Mouse (Mus musculus) kidney, embryonic 16.5 days (tissue): ENCODE measurements at regions not wholly inside any gene's neighbourhood (a gene's known extent, or its start where the extent isn't known, plus 50 kb on each side); places are given as distances from the start of the nearest gene placed in this dataset.
A peak's percentile ranks its signal among the peaks of the same experiment; 100 is the strongest.

Source experiments
- ATAC-seq: fragments of 200-750 bp; cut with Nextera tagmentation; 2 replicates; pipeline ENCODE4 v1.8.0; 2017; ENCODE audit warnings: moderate TSS enrichment; ENCODE audit not compliant: low FRiP score, low TSS enrichment
- H3K27ac ChIP-seq: fragments of 300-500 bp; sonication (generic); 2 replicates; pipeline ENCODE4 v1.5.1; 2014; ENCODE audit warnings: low read length
- H3K27me3 ChIP-seq: fragments of 300-500 bp; sonication (generic); 2 replicates; pipeline ENCODE4 v1.6.1; 2014; ENCODE audit warnings: low read length, control low read depth, mixed read lengths; ENCODE audit not compliant: insufficient read depth
- H3K36me3 ChIP-seq: fragments of 300-500 bp; sonication (generic); 2 replicates; pipeline ENCODE4 v1.6.1; 2014; ENCODE audit warnings: low read length, control low read depth, mixed read lengths; ENCODE audit not compliant: insufficient read depth
- H3K4me1 ChIP-seq: fragments of 300-500 bp; sonication (generic); 2 replicates; pipeline ENCODE4 v1.6.1; 2014; ENCODE audit warnings: low read length, control low read depth, mixed read lengths; ENCODE audit not compliant: insufficient read depth
- H3K4me2 ChIP-seq: fragments of 300-500 bp; sonication (generic); replicated peaks from 2 replicates; pipeline ENCODE4 v1.6.1; 2014; ENCODE audit warnings: low read depth, low read length
- H3K4me3 ChIP-seq: fragments of 300-500 bp; sonication (generic); 2 replicates; pipeline ENCODE4 v1.5.1; 2014; ENCODE audit warnings: mild to moderate bottlenecking, low read length
- H3K9ac ChIP-seq: fragments of 300-500 bp; sonication (generic); replicated peaks from 2 replicates; pipeline ENCODE4 v1.6.1; 2014; ENCODE audit warnings: low read length
- H3K9me3 ChIP-seq: fragments of 300-500 bp; sonication (generic); 2 replicates; pipeline ENCODE4 v1.6.1; 2016; ENCODE audit warnings: low read length, control low read depth
- WGBS: fragments of 180-500 bp; shearing (Covaris S2); extraction: QIAGEN DNeasy Blood & Tissue Kit; methylation state at CpG from one replicate; pipeline ENCODE4 v1.1.7; 2014; 5-methylcytosine and 5-hydroxymethylcytosine counted together

DNA sequence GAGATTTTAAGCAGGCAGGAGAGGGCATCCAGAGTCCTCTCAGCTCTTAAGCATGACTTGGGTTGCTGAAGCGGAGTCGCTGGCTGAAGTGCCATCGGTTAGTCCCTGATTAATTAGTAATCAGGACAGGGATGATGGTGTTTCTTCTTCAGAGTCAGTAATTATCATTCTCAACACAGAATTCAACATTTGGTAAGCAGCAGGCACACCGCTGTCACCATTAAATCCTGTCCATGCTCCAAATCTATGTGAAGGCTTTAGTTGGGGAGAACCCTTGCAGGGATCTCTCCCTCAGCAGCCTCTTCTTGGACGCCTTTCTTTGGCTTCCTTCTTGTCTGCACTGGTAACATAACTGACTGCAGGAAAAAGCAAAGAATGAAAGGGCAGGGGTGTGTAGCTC lies 142.7 kb downstream of the 1190002N15Rik start:
- ATAC-seq = no peak
- no peaks in the 10 kb centered on the region for H3K27me3 ChIP-seq
- H3K9ac ChIP-seq = no peak overlapping the region
- no peaks in the 10 kb centered on the region for H3K9me3 ChIP-seq
- H3K27ac ChIP-seq = no peak overlapping the region
- no peaks in the 10 kb centered on the region for H3K36me3 ChIP-seq
- H3K4me1 ChIP-seq = no peaks in the 10 kb centered on the region
- H3K4me2 ChIP-seq = no peak overlapping the region
- no peak overlapping the region for H3K4me3 ChIP-seq
- 77% methylated on average over 5 of the region's 5 CpGs for WGBS

DNA sequence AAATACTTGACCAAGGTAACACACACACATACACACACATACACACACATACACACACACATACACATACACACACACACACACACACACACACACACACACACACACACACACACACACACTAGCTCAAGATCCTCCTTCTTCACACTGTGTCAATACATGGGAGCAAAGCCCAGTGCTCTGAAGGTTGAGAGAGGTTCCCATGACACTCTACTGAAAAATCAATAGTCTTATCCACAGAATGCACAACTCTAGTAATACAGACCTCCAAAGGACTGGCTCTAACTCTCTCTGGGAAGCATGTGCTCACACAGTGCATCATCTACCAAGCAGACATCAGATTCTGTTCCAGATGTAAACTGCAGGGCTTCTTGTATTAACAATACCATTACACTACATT lies 151.7 kb downstream of the 1190002N15Rik start:
- Histone ChIP-seq H3K4me3 (no peak overlapping the region), H3K36me3 (no peaks in the 10 kb centered on the region), H3K27ac (no peak overlapping the region), H3K4me1 (no peaks in the 10 kb centered on the region), H3K9ac (no peak overlapping the region), H3K9me3 (no peaks in the 10 kb centered on the region), H3K4me2 (no peak overlapping the region), H3K27me3 (no peaks in the 10 kb centered on the region)
- no peak for ATAC-seq

DNA sequence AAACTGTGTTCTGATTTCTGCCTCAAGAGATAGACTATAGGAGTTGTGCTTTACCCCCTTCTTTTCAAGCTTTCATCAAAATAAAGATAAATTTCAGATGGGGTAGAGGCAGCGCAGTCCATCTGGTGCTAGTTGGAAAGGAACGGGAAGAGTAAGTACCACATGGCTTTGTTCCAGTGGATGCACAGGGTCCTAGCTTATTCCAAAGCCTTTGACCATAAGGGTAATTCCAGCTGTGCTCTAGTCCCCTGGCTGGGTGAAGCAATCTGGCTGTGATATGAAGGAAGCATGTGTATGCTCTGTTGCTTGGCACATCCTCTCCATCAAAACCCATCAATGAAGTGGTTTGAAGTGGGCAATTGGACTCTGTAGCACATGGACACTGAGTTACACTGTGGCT lies 155.6 kb downstream of the 1190002N15Rik start:
- WGBS = 83% methylated on average over 2 of the region's 2 CpGs
- Histone ChIP-seq H3K4me3 (no peak overlapping the region), H3K9ac (no peak overlapping the region), H3K27ac (no peak overlapping the region), H3K27me3 (no peaks in the 10 kb centered on the region), H3K4me2 (no peak overlapping the region), H3K36me3 (no peaks in the 10 kb centered on the region), H3K9me3 (no peaks in the 10 kb centered on the region), H3K4me1 (no peaks in the 10 kb centered on the region)
- no peak for ATAC-seq

DNA sequence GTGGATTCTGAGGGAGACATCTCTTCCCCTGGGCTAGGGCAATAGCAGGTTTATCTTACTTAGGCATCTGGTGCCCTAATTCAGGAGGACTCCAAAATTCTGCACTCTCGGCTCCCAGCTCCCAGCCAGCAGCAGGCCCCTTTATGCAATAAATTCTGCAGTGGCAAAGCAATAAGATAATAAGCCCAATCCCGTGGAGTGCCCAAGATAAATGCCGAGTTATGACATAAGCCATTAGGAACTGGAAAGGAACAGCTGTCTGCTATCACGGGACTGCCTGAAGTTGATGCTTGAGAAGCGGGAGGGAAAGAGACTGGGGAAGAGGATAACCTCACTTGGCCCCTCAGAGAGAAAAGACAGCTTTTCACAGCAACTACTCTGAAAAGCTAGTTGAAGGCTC lies 159.0 kb downstream of the 1190002N15Rik start:
- WGBS = 27% methylated on average over 5 of the region's 5 CpGs
- no peak overlapping the region for H3K4me2 ChIP-seq
- H3K4me1 ChIP-seq = no peaks in the 10 kb centered on the region
- 0 out of 2 replicates have a peak overlapping the region, but pooled peaks have one; percentile 15 for H3K27ac ChIP-seq
- H3K9ac ChIP-seq = no peak overlapping the region
- H3K36me3 ChIP-seq = no peaks in the 10 kb centered on the region
- H3K4me3 ChIP-seq = no peak overlapping the region
- H3K9me3 ChIP-seq = no peaks in the 10 kb centered on the region
- peak; percentile 69; the same call in 1 of the 2 replicates for ATAC-seq
- no peaks in the 10 kb centered on the region for H3K27me3 ChIP-seq

DNA sequence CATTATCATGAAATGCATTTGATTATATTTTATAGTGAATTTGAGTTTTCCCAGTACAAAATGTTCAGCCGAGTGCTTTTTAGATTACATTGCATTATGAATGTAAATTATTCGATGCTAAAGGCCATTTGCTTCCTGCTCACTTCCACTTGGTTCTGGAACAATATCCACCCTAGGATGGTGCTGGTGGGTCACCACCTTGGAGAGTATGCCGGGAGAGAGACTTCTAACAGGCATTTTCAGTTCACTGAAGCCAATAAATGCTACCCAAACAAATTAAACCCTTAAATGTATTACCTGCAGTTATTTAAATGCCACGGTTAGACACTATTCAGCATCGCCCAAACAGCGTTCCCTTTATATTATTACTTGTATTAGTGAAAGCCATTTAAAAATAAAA lies 159.6 kb downstream of the 1190002N15Rik start:
- Histone ChIP-seq H3K36me3 (no peaks in the 10 kb centered on the region), H3K4me1 (no peaks in the 10 kb centered on the region), H3K9ac (no peak overlapping the region), H3K4me2 (no peak overlapping the region), H3K9me3 (no peaks in the 10 kb centered on the region), H3K4me3 (no peak overlapping the region), H3K27ac (no peak overlapping the region), H3K27me3 (no peaks in the 10 kb centered on the region)
- no peak for ATAC-seq
- 68% methylated on average over 6 of the region's 6 CpGs for WGBS

DNA sequence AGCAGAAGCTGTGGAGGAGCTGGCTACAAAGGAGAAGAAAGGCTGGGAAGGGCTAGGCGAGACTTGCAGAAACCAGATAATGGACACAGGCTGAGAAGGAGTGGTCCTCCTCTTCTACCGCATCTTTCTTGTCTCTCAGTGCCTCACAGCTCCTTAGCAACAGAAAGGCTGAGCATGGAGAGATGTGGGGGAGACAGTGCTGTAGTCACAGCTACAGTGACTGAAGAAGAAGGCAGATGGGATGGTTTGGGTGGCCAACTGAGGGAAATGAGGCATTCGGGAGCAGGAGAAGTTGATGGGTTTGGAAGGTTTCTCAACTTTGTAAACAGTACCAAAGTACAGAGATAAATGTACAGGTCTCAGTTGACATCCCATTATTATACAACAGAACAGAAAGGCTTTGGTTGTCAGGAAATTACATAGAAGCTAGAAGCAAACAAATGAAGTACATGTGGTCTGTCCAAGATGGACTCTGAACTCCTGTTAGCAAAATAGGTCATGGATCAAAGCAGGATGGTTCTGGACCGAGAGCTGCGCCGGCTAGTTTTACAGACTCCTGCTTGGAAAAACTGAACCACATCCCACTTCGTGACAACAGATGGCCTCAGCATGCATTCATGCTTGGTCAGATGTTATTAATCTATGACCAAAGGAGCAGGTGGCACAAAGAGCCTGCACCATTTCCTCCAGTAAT lies 160.4 kb downstream of the 1190002N15Rik start:
- WGBS = 68% methylated on average over 7 of the region's 7 CpGs
- H3K4me3 ChIP-seq = no peak overlapping the region
- no peaks in the 10 kb centered on the region for H3K27me3 ChIP-seq
- H3K4me2 ChIP-seq = no peak overlapping the region
- no peaks in the 10 kb centered on the region for H3K9me3 ChIP-seq
- no peak overlapping the region for H3K9ac ChIP-seq
- no peak for ATAC-seq
- no peak overlapping the region for H3K27ac ChIP-seq
- no peaks in the 10 kb centered on the region for H3K36me3 ChIP-seq
- no peaks in the 10 kb centered on the region for H3K4me1 ChIP-seq

DNA sequence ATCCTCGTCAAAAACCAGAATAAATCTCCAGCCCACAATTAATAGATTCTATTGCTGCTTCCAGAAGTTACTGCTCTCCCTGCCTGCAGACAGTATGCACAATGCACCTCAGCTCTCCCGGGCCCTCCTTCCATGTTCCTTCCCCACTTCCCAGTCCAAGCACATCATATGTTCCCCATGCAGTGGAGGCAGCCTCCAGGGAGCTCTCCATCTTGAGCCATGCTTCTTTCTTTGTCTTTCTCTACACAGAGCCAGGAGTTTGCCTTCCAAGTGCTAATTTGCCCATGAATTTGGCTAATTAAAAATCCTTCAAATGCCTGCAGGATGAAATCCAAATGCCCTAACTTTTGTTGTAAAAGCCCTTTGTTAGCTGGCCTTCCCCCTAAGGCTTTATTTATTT lies 166.9 kb downstream of the 1190002N15Rik start:
- no peak overlapping the region for H3K9ac ChIP-seq
- H3K4me1 ChIP-seq = no peaks in the 10 kb centered on the region
- H3K27ac ChIP-seq = no peak overlapping the region
- no peak overlapping the region for H3K4me3 ChIP-seq
- no peaks in the 10 kb centered on the region for H3K36me3 ChIP-seq
- no peaks in the 10 kb centered on the region for H3K9me3 ChIP-seq
- H3K4me2 ChIP-seq = no peak overlapping the region
- WGBS = 85% methylated on average over 2 of the region's 2 CpGs
- H3K27me3 ChIP-seq = no peaks in the 10 kb centered on the region
- ATAC-seq = no peak

DNA sequence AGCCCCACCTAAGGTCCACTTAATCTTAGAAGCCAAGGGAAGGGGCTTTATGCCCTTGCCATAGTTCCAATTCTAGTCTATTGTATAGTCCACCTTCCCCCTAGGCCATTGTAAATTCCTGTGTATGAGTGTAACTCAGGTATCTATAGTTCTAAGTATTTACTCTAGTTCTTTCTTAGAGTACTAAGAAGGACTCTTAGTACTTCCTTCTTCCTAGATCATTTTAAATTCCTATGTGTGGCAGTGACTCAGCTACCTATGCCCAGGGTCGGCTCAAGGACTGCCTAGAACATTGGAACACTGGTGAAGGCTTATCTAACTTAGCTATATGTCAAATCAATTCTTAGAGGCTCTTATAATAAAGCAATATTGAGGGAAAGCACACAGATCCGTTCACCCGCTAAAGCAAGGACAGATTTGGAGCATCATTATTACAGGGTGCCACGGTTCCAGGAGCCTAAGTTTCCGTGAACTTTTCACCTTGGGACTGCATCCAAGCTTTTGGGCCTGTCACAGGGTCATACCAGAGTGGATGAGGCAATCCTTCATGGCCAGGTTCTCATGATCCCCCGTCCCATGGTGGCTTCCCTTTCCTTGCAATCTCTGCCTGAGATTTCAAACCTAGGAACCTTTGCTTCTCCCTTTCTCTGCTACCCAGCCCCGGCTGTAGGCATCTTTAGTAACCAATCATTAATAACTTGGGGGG lies 169.5 kb downstream of the 1190002N15Rik start:
- no peak overlapping the region for H3K27ac ChIP-seq
- ATAC-seq = no peak
- H3K27me3 ChIP-seq = no peaks in the 10 kb centered on the region
- H3K4me3 ChIP-seq = no peak overlapping the region
- no peaks in the 10 kb centered on the region for H3K4me1 ChIP-seq
- no peak overlapping the region for H3K4me2 ChIP-seq
- 79% methylated on average over 7 of the region's 7 CpGs for whole genome bisulfite sequencing
- no peaks in the 10 kb centered on the region for H3K9me3 ChIP-seq
- H3K36me3 ChIP-seq = no peaks in the 10 kb centered on the region
- no peak overlapping the region for H3K9ac ChIP-seq

DNA sequence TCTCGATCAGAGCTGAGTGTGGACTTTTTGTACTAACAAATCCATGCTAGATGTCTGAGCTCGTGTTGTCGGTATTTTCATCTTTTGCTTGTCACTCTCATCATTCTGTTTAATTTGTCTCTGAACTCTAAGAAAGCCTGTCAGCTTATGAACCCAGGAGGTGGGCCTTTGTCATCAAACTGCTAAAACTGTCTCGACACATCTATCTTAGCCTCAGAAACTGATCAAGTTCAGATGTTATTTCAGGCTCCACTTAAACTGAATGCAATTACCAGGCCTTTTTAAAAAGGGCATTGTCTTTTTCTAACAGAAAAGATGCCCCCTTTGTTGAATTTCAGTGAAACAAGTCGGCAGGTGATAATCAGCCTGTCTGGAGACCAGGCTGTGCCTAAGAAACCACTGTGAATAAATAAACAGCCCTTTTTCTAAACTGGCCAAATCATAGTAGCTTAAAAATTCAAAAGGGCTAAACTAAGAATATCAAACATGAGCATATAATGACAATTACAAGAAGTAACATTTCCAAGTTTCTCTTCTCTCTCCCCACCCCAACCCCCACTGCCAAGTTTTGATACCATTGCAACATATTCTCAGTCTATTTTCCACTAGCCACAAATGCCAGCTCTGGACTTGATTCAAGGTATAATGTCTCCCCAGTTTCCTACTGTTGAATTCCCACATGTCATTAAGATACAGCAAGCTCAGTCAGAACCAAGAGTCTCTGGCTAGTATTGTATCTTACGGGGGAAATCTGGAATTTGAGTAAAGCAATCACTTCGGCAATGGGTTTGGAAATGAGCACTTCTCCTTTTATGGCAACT lies 175.8 kb downstream of the 1190002N15Rik start:
- Histone ChIP-seq H3K9ac (no peak overlapping the region), H3K36me3 (no peaks in the 10 kb centered on the region), H3K9me3 (no peaks in the 10 kb centered on the region), H3K4me1 (no peaks in the 10 kb centered on the region), H3K4me2 (no peak overlapping the region), H3K4me3 (no peak overlapping the region), H3K27me3 (no peaks in the 10 kb centered on the region), H3K27ac (no peak overlapping the region)
- no peak for ATAC-seq
- 68% methylated on average over 7 of the region's 7 CpGs for WGBS

DNA sequence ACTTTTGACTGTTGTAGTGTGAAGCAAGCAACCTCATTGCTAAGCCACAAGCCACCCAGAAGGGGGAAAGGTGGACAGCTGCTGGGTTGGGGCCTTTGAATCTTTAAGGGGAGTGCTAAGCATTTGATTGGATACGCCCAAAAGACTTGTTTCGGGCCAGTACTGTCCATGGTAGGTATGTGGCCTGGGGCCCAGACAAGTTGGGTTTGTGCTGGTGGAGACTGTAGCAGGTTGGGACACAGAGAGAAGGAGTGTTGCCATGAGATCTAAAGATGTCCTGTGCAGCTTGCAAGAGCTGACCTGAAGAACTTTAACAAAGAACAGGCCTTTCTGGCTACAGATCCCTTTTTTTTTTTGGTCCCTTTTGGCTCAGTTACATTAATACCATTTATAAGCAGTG lies 176.9 kb downstream of the 1190002N15Rik start:
- WGBS = 92% methylated on average over 2 of the region's 2 CpGs

More for the DNA sequence above, 176.9 kb downstream of the 1190002N15Rik start:
- Histone ChIP-seq H3K4me3 (no peak overlapping the region), H3K9ac (no peak overlapping the region), H3K4me1 (no peaks in the 10 kb centered on the region), H3K4me2 (no peak overlapping the region), H3K27ac (no peak overlapping the region), H3K9me3 (no peaks in the 10 kb centered on the region), H3K27me3 (no peaks in the 10 kb centered on the region), H3K36me3 (no peaks in the 10 kb centered on the region)
- no peak for ATAC-seq
